Mouse (Mus musculus): Measurements from ENCODE around the gene Fam160b1. TPM values are rescaled to one million over a fixed set of nuclear protein-coding genes. Genes with fewer than 3 reads are reported as not detected.

Gene Fam160b1
- polyA plus RNA-seq, 1 experiment from 2014 or later, result 15.6 TPM

GRCm38 (mm10) chr19:57355451-57356251 lies 4.8 kb upstream of the Fam160b1 start:
- H3K9me3 ChIP-seq (ENCODE audit: control insufficient read depth, low read length), result no peaks in the 10 kb centered on the region
- H3K27me3 ChIP-seq (ENCODE audit: control insufficient read depth, insufficient read depth, low read length), result no peaks in the 10 kb centered on the region
- WGBS, result 79% methylated on average over 16 of the region's 16 CpGs
- no peak overlapping the region for H3K9ac ChIP-seq (replicated peaks; ENCODE audit: low read depth, low read length)
- no peak overlapping the region for H3K27ac ChIP-seq (ENCODE audit: low read depth, low read length)
- no peak for ATAC-seq (ENCODE audit: low read depth)
- H3K4me1 ChIP-seq (ENCODE audit: control insufficient read depth, insufficient read depth, low read length), result 0 out of 2 replicates have a peak, but pooled peaks cover 3% of the 10 kb centered on the region
- no peaks in the 10 kb centered on the region for H3K36me3 ChIP-seq (ENCODE audit: control insufficient read depth, insufficient read depth, low read length)
- H3K4me2 ChIP-seq (ENCODE audit: low read depth, low read length), result no peak overlapping the region
- no peak overlapping the region for H3K4me3 ChIP-seq (ENCODE audit: low read depth, low read length)

GRCm38 (mm10) chr19:57356273-57356672 lies 4.2 kb upstream of the Fam160b1 start:
- Histone ChIP-seq H3K27me3 (ENCODE audit: control insufficient read depth, insufficient read depth, low read length) (no peaks in the 10 kb centered on the region), H3K9me3 (ENCODE audit: control insufficient read depth, low read length) (no peaks in the 10 kb centered on the region), H3K9ac (replicated peaks; ENCODE audit: low read depth, low read length) (no peak overlapping the region), H3K27ac (ENCODE audit: low read depth, low read length) (no peak overlapping the region), H3K4me2 (ENCODE audit: low read depth, low read length) (no peak overlapping the region), H3K4me1 (ENCODE audit: control insufficient read depth, insufficient read depth, low read length) (0 out of 2 replicates have a peak, but pooled peaks cover 3% of the 10 kb centered on the region), H3K36me3 (ENCODE audit: control insufficient read depth, insufficient read depth, low read length) (no peaks in the 10 kb centered on the region), H3K4me3 (ENCODE audit: low read depth, low read length) (no peak overlapping the region)
- 79% methylated on average over 7 of the region's 7 CpGs for WGBS
- no peak for ATAC-seq (ENCODE audit: low read depth)

GRCm38 (mm10) chr19:57357244-57357643 lies 3.2 kb upstream of the Fam160b1 start:
- no peak overlapping the region for H3K4me2 ChIP-seq (ENCODE audit: low read depth, low read length)
- no peak overlapping the region for H3K9ac ChIP-seq (replicated peaks; ENCODE audit: low read depth, low read length)
- H3K4me3 ChIP-seq (ENCODE audit: low read depth, low read length), result no peak overlapping the region
- 91% methylated on average over 6 of the region's 6 CpGs for WGBS
- no peaks in the 10 kb centered on the region for H3K27me3 ChIP-seq (ENCODE audit: control insufficient read depth, insufficient read depth, low read length)
- H3K36me3 ChIP-seq (ENCODE audit: control insufficient read depth, insufficient read depth, low read length), result no peaks in the 10 kb centered on the region
- no peaks in the 10 kb centered on the region for H3K9me3 ChIP-seq (ENCODE audit: control insufficient read depth, low read length)
- H3K4me1 ChIP-seq (ENCODE audit: control insufficient read depth, insufficient read depth, low read length), result 0 out of 2 replicates have a peak, but pooled peaks cover 3% of the 10 kb centered on the region
- ATAC-seq (ENCODE audit: low read depth), result no peak
- no peak overlapping the region for H3K27ac ChIP-seq (ENCODE audit: low read depth, low read length)

GRCm38 (mm10) chr19:57357811-57358210 lies 2.7 kb upstream of the Fam160b1 start:
- H3K4me2 ChIP-seq (ENCODE audit: low read depth, low read length), result no peak overlapping the region

GRCm38 (mm10) chr19:57358322-57358721 lies 2.2 kb upstream of the Fam160b1 start:
- no peak for ATAC-seq (ENCODE audit: low read depth)
- H3K36me3 ChIP-seq (ENCODE audit: control insufficient read depth, insufficient read depth, low read length), result no peaks in the 10 kb centered on the region
- no peak overlapping the region for H3K27ac ChIP-seq (ENCODE audit: low read depth, low read length)
- H3K4me3 ChIP-seq (ENCODE audit: low read depth, low read length), result no peak overlapping the region
- no peak overlapping the region for H3K4me2 ChIP-seq (ENCODE audit: low read depth, low read length)
- no peaks in the 10 kb centered on the region for H3K27me3 ChIP-seq (ENCODE audit: control insufficient read depth, insufficient read depth, low read length)
- H3K9ac ChIP-seq (replicated peaks; ENCODE audit: low read depth, low read length), result no peak overlapping the region
- H3K4me1 ChIP-seq (ENCODE audit: control insufficient read depth, insufficient read depth, low read length), result peaks cover 14% of the 10 kb centered on the region
- no peaks in the 10 kb centered on the region for H3K9me3 ChIP-seq (ENCODE audit: control insufficient read depth, low read length)
- WGBS, result 84% methylated on average over 12 of the region's 12 CpGs

More at GRCm38 (mm10) chr19:57357811-57358210, 2.7 kb upstream of the Fam160b1 start:
- H3K9ac ChIP-seq (replicated peaks; ENCODE audit: low read depth, low read length), result no peak overlapping the region
- H3K27me3 ChIP-seq (ENCODE audit: control insufficient read depth, insufficient read depth, low read length), result no peaks in the 10 kb centered on the region
- no peak for ATAC-seq (ENCODE audit: low read depth)
- 90% methylated on average over 5 of the region's 5 CpGs for WGBS
- no peak overlapping the region for H3K4me3 ChIP-seq (ENCODE audit: low read depth, low read length)
- H3K4me1 ChIP-seq (ENCODE audit: control insufficient read depth, insufficient read depth, low read length), result peaks cover 8% of the 10 kb centered on the region
- H3K36me3 ChIP-seq (ENCODE audit: control insufficient read depth, insufficient read depth, low read length), result no peaks in the 10 kb centered on the region
- no peak overlapping the region for H3K27ac ChIP-seq (ENCODE audit: low read depth, low read length)
- no peaks in the 10 kb centered on the region for H3K9me3 ChIP-seq (ENCODE audit: control insufficient read depth, low read length)

- H3K27ac ChIP-seq (ENCODE audit: low read depth, low read length), result no peak overlapping the region
- H3K4me2 ChIP-seq (ENCODE audit: low read depth, low read length), result peak overlapping the region; percentile 58; the same call in 1 of the 2 replicates
- H3K4me1 ChIP-seq (ENCODE audit: control insufficient read depth, insufficient read depth, low read length), result peaks cover 21% of the 10 kb centered on the region
- H3K4me3 ChIP-seq (ENCODE audit: low read depth, low read length), result no peak overlapping the region
- no peaks in the 10 kb centered on the region for H3K9me3 ChIP-seq (ENCODE audit: control insufficient read depth, low read length)
- no peak for ATAC-seq (ENCODE audit: low read depth)
- H3K36me3 ChIP-seq (ENCODE audit: control insufficient read depth, insufficient read depth, low read length), result no peaks in the 10 kb centered on the region
- no peak overlapping the region for H3K9ac ChIP-seq (replicated peaks; ENCODE audit: low read depth, low read length)
- no peaks in the 10 kb centered on the region for H3K27me3 ChIP-seq (ENCODE audit: control insufficient read depth, insufficient read depth, low read length)
- 92% methylated on average over 20 of the region's 20 CpGs for WGBS
These were observed 1.5 kb upstream of the Fam160b1 start for GRCm38 (mm10) chr19:57358836-57359598.

GRCm38 (mm10) chr19:57359701-57360326 lies 666 bp upstream of the Fam160b1 start:
- H3K4me1 ChIP-seq (ENCODE audit: control insufficient read depth, insufficient read depth, low read length), result peaks cover 27% of the 10 kb centered on the region
- H3K36me3 ChIP-seq (ENCODE audit: control insufficient read depth, insufficient read depth, low read length), result no peaks in the 10 kb centered on the region
- H3K9me3 ChIP-seq (ENCODE audit: control insufficient read depth, low read length), result no peaks in the 10 kb centered on the region
- peak overlapping the region; percentile 98 for H3K4me3 ChIP-seq (ENCODE audit: low read depth, low read length)
- WGBS, result 51% methylated on average over 10 of the region's 10 CpGs
- ATAC-seq (ENCODE audit: low read depth), result no peak
- no peaks in the 10 kb centered on the region for H3K27me3 ChIP-seq (ENCODE audit: control insufficient read depth, insufficient read depth, low read length)
- H3K4me2 ChIP-seq (ENCODE audit: low read depth, low read length), result peak overlapping the region; percentile 58
- no peak overlapping the region for H3K9ac ChIP-seq (replicated peaks; ENCODE audit: low read depth, low read length)
- peak overlapping the region; percentile 96 for H3K27ac ChIP-seq (ENCODE audit: low read depth, low read length)

GRCm38 (mm10) chr19:57361131-57361938 lies 855 bp downstream of the Fam160b1 start:
- H3K9ac ChIP-seq (replicated peaks; ENCODE audit: low read depth, low read length), result peak overlapping the region; percentile 100
- H3K36me3 ChIP-seq (ENCODE audit: control insufficient read depth, insufficient read depth, low read length), result no peaks in the 10 kb centered on the region
- under 1% methylated on average over 72 of the region's 78 CpGs for whole genome bisulfite sequencing
- H3K9me3 ChIP-seq (ENCODE audit: control insufficient read depth, low read length), result no peaks in the 10 kb centered on the region
- peak; percentile 80 for ATAC-seq (ENCODE audit: low read depth)
- peak overlapping the region; percentile 58 for H3K4me2 ChIP-seq (ENCODE audit: low read depth, low read length)
- H3K4me1 ChIP-seq (ENCODE audit: control insufficient read depth, insufficient read depth, low read length), result peaks cover 35% of the 10 kb centered on the region
- peak overlapping the region; percentile 98 for H3K4me3 ChIP-seq (ENCODE audit: low read depth, low read length)
- peak overlapping the region; percentile 96 for H3K27ac ChIP-seq (ENCODE audit: low read depth, low read length)
- no peaks in the 10 kb centered on the region for H3K27me3 ChIP-seq (ENCODE audit: control insufficient read depth, insufficient read depth, low read length)

All from neural tube, embryonic 14.5 days (tissue).